Mouse (Mus musculus): ENCODE data around the gene Iqch.

Iqch gene

DNA sequence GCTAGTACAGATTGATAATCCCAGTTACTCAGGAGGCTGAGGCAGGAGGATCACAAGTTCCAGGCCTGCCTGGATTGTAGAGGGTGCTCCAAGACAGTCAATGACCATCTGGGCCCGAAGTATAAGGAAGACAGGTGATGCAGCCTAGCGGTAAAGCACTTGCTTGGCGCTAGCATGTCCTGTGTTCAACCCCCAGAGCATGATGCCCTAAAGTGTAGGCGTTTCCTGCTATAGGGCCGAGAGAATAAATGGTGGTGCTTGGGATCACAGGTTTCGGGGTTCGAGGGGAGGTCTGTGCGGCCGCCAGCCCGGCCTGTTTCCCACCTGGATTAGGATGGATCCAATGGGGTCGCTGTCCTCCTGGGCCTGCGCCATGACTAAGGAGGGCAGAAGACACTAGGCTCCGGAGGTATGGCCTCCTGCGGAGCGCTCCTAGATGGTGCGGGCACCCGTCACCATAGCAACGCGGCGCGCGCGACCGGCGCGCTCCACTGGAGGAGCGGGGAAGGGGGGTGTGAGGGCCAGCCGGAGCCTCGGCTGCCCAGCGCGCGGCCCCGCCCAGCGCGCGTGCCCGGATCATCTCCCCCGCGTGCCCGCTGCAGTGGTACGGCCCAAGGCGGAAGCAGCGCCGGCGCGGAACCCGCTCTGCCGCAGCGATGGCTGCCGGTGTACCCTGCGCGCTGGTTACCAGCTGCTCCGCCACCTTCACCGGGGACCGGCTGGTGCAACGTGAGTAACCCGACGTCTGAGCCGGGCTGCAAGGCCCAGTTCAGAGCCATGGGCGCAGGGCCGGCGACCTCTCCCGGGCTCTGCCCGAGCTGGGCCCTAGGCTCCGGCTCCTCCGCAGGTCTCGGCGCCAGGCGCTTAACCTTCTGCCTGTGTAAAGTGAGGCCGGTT, at the start of gene Iqch, which contains the start of gene Aagab:
TSS of gene Iqch (minus strand) at position 451 of the 897 bp plus-strand sequence.
TSS of gene Aagab (plus strand) at position 618 of the 897 bp plus-strand sequence.
- DNase-seq: peak; percentile 97

DNA sequence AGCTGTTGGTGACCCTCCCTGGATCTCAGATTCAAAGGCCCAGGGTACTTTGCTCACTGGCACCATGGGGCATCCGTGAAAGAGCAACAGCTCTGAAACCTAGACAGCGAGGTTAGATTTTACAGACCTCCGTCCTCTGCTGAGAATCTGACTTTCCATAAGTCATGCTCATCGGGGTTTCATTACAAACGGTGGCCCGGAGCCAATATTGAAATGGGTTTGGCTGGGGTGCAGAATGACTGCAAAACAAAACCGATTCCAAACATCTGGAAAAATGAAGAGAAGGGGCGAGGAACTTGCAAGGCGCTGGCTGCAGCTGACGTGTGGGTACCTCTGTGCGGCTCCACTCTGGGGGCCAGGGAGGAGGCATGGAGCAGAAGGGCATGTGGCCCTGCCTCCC, 49.3 kb upstream of the Iqch start:
- DNase-seq: peak; percentile 55

DNA sequence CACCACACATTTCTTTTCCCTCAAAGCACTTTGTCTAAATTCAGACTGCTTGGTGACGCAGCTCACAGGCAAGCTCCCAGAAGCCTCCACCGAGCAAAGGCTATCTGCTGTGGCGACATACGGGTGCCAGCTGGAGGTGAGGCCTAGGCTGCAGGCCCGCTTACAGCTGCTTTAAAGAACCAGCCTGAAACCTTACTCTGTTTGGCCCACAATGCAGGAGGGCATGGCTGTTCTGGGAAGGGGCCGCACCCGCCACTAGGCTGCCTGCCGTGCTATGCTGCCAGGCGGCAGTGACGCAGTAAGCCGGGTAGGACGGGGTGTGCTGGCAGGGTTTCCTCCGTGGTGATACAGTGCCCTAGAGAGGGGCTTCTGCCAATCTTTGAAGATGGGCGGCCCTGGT, 48.6 kb upstream of the Iqch start:
- DNase-seq: peak; percentile 48

DNA sequence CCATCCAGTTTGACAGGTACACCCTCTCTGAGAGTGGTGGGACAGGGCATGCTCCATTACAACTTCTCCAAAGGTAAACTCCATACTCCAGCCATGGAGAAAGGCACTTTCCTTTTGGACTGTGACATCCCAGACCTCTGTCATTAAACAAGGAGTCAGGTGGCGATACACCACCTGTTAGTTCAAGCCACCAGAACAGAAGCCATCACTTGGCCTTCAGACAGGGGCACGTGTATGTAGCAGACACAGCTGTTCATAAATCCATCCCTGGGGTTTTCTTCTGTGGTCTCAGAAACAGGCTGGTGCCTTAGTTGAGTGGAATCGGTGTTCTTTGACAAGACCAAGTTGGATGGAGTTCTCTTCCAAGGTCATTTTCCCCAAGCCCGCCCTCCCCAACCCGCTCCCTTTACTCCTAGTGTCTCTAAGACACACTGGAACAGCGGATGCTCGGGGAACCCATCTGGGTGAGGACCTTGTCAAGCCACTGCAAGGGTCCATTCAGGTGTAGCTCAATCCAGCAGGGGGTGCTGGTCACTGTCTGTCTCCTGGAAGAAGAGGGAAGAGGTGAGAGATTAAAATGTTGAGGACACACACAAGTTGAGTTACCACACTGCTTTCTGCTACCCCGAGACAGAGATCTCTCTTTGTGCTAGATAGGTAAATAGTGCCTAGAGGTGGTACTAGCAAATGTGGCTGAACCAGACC, 47.7 kb upstream of the Iqch start:
- DNase-seq: peak; percentile 47

DNA sequence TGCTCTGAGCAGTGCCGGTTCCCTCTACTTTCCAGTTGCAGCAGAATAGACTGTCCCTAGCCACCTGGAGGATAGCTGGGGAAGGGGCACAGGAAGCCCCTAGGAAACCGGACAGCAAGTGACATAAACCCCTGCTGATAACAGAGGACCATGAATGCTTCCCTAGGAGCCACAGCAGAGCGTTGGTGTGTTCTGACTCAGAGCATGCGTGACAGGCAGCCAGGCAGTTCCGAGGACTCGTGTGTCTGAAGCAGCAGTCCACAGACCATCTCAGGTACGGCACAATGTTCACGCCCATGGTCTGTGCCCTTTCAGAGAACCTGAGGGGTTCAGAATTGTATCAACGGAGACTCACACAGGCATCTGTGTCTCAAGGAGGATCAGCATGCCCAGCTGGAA, 46.2 kb upstream of the Iqch start:
- DNase-seq: no peak

DNA sequence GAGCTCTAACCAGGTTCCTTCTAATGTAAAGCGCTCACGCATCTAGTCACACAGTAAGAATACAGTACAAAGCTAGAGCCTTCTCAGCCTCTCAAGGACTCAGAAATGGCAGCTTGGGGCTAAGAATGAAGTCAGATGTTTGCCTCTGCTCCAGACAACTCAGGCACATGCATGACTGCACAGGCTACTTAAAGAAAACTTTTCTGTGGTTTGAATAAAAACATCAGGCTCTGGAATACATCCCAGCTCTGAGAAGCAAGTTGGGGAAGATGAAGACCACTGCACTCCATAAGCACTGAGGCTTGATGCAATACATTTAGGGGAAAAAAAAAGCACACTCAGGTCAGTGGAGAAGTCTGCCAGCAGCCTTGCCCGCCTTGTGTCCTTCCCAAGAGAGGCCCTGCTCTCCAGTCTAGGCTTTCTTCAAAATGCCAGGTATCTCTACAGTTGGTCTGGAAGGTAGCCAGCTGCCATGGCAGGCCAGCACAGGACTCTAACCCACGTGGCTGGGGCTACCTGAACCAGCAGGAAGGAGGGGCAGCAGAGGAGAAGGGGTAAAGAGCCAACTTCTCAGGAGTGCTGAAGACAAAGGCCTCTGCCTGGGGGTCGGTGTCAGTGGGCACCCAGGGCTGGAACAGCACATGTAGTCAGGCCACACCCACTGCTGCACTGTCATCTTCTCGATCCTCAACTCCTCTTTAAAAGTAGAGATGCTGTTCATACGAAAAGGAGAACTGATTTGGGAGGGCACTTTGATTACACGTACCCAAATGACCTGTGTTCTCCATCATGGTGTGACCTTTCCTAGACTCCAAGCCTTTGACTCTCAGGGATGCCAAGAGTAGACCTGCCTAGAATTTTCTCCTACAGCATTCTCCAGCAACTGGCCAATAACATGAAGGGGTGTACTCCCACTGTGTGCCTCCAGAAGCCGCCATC, 45.6 kb upstream of the Iqch start:
- no peak for DNase-seq

DNA sequence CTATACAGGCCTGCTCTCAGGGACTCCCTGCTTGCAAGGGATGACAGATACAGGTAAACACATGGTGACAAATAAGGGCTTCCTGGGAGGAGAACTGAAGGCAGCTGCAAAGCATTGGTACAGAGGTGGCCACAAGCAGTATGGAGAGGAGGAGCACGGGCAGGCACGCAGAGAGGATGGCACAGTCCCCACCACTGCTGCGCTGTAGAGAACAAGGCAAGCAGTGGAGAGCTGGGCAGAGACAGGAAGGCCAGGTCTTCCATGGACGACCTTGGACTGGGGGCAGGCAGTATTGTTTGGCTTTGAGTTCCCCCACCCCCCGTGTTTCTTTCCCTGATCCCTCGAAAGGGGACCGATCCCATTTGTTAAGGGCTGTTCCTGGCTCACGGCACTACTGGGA, 42.8 kb upstream of the Iqch start:
- DNase-seq: no peak

DNA sequence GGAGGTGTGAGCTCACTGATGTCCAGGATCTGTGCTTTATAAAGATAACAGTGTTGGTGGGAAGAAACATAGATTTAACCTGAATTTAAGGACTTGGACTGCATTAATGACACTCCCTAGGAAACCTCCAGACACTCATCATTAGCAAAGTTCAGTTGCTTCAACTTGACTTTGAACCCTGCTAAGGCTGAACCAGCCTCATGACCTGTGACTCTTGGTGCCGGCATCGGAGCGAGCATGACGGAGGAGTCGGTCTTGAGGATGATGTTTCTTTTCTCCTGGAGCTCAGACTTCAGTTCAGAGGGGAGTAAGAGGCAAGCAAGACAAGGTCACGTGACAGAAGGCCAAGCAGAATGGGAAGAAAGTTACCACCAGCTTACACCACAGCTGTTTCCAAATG, 41.7 kb upstream of the Iqch start:
- no peak for DNase-seq

DNA sequence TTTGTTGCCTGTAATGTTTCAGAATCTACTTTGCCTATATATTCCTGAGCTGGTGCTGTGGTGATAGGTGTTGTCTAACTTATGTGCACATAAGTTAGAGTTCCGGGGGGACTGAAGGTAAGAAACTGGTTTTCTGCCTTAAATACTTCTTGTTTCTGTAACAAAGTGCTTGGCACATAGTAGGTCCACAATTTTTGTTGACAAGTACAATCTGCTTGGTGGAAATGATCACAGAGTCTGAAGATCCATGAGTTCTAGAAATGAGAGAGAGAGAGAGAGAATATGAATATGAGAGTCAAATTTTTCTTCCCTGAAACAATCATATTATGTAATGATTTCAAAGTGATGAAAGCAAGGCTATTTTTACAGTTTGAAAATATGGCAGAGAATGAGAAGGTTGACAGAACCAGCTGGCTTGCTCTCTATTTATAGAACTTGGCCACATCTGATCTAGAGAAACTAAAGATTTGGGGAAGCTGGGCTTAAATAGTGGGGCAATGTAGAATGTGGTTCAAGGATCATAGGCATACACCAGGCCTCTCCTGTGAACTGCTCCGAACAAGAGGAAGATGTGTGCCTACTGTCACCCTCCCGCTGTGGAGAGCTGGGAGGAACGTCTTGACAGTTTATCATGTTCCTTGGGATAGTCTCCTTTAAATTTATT, 39.8 kb upstream of the Iqch start:
- DNase-seq: no peak

DNA sequence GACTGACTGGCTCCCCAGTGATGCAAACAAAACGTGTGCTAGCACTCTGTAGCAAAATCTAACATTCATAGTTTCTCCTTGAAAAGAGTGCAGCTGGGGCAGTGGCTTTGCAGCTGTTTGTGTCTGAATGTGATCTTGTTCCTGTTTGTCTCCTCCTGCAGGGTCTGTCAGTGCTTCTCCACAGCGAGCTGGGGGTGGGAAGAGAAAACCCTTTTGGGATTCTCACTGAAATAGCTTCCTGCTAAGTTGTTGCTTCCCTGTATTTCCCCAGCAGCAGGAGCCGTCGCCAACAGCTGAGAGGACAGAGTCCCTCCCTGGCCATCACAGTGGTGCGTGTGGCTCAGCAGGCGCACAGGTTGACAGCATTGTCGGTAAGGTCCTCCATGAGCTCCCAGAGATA, 33.8 kb upstream of the Iqch start:
- no peak for DNase-seq

DNA sequence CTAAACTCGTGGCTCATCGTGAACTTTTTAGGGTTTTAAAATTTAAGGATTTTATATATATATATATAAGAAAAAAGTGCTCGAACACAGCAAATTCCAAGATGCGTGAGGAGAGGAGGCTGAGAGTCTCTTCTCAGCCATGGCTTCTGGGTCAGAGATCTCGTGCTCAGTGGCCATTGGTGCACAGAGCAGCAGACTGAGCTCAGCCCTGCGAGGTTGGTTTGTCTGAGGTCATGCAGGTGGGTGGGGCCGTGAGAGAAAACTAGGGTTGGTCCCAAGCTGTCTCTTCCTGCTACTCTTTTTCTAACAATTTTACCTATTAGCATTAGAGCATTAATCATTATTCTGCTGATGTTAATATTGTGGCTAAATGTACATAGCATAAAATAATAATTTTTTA, 31.0 kb upstream of the Iqch start:
- DNase-seq: no peak

DNA sequence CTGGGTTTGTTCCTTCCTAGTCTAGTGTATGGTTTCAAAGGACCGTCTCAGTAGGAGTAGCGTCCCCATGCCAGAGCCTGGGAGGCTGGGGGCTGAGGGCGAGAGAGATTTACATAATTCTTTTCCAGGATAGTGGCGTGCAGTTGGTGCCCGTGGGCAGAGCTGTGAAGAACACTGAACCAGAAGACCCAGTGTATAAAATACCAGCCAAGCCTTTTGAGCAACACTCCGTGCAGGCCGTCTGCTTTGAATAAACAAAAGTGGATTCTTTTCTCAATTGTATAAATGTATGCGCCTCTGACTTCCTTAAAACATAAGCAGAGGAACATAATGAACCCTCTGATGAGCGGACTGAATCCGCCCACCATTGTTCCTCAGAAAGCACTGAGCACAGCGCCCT, 30.6 kb upstream of the Iqch start:
- DNase-seq: peak; percentile 24

DNA sequence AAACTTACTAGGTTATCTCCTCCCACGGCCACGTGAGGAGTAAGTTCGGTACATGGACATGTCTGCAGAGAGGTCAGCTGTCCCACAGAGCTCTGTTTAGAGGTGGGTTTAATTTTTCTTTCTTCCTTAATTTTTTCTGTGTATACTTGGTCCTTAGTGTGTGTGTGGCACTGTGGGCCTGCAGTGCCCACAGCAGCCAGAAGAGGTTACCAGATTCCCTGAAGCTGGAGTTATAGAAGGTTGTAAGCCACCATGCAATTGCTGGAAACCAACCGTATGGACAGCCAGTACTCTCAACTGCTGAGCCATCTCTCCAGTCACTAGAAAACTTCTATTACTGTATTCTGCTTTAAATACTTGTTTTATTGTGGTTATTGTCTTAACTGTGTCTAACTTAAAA, 29.8 kb upstream of the Iqch start:
- DNase-seq: no peak

DNA sequence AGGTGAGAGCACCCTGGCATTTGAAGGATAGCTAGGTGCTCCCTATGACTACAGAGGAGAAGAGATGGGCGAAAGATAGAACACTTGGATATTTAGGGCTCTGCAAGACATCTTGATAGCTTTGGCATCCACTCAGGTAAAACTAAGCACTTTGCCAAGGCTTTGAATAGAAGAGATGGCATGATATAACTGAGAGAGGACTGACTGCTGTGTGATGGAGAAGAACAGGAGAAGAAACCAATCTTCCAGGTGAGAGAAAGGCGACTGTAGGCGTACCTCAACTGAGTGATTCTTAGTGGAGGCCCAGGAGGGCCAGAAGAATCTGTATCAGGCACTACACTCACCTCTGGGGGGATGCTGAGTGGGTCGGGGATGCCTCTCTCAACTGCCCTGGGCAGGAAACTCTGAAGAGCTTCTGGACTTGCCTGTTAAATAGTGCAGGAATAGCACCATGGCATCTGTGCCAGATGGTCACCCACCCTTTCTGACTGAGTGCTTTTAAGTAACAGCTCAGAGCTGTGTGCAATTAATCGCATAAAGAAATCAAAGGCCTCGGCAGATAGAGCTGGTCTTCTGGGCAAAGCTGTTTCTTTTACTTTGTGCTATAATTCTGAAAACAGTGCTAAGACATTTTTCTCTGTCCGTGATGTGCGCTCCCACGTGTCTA, 22.9 kb upstream of the Iqch start:
- DNase-seq: no peak

DNA sequence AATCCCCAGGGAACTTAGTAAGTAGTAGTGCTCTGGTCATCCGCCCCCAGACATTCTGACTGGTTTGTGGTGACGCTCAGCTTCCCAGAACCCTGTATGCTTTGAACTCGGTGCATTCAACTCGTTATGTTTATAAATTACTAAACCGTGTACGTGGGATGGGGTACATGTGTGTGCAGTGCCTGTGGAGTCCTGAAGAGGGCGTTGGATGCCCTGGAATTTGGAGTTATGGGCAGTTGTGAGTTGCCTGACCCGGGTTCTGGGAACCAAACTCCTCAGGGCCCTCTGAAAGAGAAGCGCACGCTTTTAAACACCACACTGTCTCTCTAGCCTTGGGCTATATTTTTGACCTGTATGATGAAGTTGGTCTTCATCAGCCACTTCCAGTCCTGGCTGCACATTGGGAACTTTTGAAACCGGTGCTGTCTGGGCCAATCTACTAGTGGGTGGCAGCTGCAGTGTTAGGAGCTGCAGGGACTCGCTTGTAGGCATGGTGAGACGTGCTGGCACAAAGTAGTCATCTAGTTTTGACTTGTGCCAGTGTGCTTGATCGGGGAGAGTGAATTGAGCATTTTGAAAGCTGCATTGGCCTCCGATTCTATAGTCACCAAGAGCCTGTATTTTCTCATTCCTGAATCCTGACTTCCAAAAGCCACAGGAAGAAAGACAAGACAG, 21.7 kb upstream of the Iqch start:
- DNase-seq: no peak

DNA sequence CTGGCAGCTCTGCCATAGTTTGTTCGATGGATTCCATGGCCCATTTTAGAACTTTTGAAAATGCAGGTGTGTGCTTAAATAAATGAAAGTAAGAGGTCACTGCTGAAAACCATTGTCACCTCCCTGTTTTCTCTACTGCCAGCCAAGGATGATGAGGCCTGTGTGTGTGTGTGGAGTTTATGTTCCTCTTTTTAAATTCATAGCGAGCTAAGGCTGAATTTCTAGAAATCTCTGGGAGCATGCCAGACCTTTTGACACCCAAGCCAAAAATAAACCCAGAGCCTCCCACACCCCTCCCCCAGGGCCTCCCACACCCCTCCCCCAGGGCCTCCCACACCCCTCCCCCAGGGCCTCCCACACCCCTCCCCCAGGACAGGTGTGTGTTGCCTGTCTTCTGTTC, 15.7 kb upstream of the Iqch start:
- DNase-seq: no peak

DNA sequence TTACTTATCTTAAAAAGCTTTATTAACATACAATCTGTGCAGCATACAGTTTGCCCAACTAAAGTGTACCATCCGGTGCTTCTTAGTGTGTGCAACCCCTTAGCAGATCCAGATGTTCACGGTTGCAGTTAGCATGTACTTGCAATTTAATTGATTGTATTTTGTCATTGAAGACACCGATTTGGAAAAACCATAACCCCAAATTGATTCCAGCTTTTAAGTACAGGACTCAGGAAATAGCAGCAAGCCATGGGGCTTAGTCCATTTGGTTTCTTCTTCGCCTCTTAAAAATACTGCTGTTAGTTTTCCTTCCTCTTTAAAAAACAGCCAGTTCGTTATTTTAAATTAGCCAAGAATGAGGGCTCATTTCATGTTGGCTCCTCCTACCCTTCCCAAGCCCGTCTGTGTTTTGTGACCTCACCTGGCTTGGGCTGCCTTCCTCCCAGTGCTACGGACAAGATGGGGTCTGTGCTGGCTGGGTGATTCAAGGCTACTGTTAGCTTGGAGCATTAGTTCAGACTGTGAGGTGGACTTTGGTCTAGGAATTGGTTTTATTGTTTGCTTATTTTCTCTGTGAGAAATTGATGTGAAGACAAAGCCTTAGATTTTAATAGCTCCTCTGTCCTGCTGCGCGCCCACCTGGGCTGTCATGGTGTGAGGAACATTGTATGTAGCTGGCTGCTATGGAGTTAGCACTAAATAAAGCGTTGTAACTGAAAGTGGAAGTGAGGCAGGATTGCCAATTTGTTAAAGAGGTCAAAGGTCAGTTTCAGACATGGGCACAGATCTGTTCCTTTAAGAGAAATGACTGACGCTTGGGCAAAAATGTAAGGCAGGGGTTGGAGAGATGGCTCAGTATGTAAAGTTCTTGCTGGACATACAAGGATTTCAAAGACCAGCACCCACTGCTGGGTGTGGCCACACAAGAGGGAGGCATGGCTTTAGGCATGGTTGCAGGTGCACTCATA, 12.0 kb upstream of the Iqch start:
- DNase-seq: no peak

DNA sequence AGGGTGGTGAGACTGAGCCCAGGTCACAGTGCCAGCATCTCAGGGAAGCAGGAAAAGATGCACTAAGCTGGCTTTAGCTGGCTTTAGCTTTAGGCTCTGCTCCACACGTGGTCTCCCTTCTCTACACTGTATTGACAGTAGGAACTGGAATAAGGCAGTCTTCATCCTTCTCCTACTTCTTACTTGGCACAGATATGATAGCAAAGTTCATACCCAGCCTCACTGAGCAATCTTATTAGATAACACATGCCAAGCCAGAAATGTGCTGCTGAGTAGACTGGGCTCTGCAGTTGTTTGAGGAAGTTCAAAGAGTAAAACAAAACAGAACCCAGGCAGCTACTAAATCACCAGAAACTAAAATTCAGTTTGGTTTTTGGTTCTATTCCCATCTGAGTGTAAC, 11.3 kb upstream of the Iqch start:
- no peak for DNase-seq

DNA sequence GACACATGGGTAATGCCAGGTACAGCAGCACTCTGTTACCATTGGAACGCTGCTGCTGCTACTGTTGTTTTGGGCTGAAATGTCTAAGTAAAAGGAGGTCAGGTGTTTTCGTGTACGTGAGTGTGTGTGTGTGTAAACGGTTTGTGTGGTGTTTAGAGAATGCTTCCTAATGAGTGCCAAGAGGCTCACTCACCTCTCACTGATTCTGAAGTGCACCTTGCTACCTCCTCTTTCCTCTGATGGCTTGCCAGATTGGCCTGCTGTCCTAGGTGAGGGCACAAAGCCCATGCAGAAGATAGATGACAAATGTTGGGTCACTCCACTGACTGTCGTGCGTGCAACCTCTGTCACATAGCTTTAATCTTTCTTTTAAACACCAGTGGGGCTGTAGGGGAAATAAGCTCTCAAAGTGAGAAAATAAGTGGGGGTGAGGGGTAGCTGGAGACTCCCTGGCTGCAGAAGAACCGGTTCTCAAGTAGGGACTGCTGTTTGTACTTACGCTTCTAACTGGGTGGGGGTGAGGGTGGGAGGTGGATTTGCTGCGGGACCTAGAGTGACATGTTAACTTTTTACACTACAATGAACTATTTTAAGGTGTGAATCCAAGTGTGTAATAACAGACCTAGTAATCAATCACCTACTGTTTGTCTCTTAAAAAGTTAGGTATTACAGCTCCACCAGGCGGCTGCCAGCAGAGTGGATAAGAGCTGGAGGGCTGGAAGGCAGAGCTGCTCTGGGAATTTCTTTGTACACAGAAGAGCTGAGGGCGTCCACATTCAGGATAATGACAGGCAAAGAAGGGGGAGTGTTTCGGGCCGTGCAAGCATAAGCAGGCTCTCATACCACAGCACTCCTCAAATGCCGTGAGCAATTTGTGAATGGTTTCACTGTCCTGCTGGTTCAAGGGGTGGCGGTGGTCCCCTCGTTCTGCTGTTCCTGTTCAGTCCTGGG, 10.5 kb upstream of the Iqch start:
- no peak for DNase-seq

Data from lung, postnatal 14 days (tissue).